Mouse (Mus musculus) induced T-regulatory cell, adult 2 months (primary cell): ENCODE data around the gene Snd1.

Experiments
- DNase-seq: peaks from one replicate; pipeline ENCODE4 v3.0.0-alpha.2; 2012; ENCODE audit warnings: low read depth

The Snd1 gene

DNA sequence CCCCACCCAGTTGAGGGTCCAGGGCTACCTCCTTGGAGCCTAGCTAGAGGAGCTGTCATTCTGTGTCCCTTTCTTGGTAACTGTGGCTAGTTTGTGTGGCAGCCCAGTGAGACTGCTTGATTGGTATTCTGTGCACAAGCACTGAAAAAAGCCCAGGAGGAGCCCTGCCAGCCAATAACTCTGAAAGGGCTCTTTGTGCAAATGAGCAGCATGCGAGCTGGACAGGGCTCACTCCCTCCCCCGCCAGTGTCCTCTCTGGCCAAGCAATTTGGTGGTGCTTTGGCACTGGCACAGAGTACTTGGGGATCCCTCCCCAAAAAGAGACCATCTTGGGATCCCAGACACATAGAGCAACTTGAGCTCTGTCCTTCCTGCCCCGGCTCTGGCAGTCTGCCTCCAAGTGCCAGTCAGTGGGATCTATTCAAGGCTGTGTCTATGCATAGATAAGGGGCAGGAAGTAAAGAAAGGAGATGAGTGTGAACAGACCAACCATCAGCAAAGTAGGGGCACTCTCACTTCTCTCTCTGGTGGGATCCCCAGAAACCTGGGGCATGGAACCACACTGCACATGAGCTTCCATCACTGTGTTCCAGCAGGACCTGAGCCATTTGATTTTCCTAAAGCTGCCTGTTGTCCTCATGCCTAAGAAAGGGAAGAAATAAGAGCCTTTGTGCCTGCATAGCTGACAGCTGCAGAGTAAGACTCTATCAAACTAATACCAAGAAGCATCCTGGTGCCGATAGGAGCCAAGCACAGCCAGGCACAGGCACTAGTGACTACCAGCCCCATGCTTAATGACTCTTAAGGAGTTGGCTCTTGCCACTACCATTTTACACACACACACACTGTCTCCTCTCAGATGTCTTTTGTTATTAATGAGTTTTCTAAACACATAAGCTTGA, 367.7 kb downstream of the Snd1 start:
- no peak for DNase-seq

DNA sequence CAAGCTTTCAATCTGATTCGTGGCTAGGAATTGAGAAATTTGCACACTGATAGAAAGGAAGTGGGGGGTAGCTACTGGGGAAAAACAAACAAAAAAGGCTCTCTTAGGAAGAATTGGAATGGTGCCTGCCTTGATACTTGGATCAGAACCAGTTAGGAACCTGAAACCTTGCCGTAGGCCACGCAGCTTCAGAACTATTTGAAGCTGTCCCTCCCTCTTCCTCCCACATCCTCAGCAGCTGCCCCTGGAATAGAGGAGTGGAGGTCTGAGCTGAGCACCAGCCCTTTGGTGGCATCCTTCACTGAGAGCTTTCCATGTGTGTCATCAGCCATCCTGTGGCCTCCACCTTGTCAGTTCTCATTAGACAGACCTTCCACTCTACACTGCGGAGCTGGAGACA, 370.7 kb downstream of the Snd1 start:
- no peak for DNase-seq

DNA sequence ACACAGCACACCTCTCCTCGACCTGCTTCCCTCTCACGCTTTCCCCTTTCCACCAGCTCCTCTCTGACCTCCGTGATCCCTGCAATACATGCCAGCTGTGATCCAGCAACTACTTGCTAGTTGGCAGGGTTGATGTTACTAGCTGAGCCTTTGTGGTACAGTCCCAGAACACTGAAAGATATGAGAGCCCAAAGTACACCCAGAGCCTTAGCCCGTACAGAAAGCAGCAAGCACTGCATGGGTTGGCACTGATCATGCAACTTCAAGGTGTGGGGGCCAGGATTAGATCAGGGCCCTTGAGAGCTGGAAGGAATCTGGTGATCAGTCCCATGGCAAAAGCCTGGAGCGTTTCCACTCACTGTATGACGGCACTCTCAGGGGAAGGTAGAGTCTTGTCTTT, 372.7 kb downstream of the Snd1 start:
- DNase-seq, result no peak

DNA sequence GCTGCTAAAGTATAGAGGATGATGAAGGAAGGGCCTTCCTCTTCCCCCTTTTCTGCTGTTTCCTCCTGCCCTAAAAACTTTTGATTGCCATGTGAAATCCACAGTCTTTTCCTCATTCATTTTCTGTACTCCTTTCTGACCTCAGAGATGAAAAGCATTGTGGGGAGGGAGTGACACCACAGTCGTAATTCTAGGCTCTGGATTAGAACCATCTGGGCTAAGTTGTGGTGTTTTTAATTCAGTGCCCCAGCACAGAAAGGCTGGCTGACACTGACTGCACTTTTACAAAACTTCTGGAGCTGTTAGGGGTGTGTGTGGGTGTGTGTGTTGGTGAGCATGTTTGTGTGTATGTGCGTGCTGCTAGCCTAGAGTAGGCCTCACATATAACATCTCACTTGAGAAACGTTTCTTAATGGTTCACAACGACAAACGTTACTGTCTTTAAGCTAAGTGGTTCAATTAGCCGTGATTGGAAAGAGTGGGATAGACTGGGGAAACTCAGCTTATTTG, 373.4 kb downstream of the Snd1 start:
- DNase-seq, result no peak

DNA sequence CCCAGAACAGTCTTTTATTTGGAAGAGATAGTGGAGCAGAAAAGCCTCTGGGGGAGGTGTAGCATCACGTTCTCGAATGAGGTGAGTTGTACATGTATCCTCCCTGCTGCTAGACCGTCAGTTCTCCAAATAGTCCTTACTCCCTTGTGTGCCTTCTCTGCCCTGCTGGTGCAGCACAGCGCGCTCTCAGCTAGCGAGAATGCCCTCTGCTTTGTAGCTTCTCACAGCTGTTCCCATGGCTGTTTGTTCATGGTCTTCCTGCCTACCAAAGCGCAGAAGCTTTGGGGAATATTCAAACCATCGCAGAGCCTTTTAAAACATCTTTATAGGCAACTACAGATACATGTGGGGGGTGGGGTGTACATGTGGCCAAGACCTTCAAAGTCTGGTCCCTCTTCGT, 374.0 kb downstream of the Snd1 start:
- no peak for DNase-seq

DNA sequence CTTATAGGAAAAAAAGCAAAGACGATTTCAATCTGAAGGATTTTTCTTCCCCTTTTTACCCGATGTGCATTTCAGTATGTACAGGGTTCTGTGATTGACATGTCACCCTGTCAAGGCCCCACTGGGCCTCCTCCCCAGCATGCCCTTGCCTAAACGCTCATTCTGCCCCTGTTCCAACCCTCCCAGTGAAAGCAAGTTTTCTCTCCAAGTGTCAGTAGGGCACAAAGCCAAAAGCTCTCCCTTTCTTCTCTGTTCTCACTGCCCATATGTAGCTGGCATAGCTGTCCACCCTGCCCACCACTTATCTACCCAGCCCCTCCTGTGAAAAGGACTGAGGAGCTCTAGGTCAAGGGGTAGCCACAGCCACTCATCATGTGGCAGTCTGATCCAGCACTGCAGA, 374.4 kb downstream of the Snd1 start:
- no peak for DNase-seq

DNA sequence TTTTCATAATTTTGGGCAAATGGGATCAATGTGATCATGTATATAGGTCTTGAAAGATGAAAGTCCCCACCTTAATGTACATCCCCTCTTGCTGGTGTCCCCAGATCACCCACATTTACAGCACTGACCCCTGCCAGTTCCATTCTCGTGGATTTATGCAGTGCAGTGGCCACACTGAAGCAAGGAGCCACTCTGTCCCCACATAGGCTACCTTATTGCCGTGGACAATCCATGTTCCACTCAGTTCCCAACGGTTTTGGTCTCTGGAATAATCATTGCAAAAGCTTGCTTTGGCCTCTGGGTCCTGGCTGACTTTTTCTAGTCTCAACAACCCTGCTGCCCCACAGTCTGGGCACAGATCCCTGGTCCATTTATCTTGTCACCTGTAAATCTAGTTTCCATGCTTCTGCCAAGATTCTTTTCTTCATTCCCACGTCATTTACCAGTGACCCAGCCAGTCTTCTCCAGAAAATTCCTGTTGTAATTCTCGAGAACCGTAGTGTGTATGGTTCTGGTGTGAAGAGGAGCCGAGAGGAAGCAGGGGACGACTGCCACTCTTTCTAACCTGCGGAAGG, 375.5 kb downstream of the Snd1 start:
- no peak for DNase-seq

DNA sequence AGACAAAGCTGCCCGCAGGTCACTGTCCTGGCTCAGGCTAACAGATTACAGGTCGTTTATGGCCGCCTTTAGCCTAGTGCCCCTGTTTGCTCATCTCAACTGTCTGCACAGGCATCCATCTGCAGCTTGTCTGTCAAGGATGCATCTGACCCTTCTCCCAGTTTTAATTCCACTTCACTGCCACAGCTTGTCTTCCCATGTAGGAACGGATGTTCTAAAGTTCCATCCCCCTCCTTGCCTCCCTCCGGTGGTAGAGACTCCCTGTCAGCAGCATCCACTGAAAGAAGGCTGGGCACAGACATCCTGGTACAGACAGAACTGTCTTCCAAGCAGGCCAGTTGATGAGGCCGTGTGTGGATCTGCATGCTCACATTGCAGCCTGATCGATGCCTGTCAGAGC, 377.4 kb downstream of the Snd1 start:
- no peak for DNase-seq

DNA sequence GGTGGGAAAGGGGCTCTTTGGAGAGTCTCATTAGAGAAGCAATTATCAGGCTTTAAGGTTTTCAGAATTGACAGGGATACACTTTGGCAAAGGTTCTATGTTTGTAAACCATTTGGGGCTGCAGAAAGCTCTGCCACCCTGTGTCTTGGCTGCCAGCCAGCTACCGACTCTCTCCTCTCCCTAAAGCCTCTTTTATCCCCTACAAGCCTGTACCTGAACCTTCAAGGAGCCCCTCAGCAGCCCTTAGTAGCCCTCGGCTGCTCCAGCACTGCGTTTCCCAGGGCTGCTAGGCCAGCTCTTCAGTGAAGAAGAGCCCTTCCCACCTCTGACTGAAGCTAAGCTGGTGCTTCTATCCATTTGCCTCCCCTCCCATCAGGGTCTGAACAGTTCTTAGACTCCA, 378.2 kb downstream of the Snd1 start:
- DNase-seq, result no peak

DNA sequence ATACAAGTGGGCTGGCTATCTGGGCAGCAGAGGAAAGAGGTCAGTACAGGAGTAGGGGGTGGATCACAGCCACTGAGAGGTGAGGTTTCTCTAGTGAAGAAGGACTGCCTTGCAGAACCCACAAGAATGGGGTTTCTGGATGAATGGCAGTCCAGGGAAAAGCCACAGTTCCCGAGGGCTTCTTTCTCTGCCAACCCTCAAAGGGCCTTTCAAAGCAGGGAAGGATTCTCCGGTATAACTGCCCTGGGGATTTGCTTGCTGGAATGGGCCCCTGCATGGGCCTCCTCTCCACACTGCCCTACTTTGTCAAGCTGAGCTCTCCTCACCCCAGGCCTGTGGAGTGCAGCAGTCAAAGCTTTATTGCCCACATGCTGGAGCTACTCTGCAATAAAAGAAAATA, 378.7 kb downstream of the Snd1 start:
- no peak for DNase-seq

DNA sequence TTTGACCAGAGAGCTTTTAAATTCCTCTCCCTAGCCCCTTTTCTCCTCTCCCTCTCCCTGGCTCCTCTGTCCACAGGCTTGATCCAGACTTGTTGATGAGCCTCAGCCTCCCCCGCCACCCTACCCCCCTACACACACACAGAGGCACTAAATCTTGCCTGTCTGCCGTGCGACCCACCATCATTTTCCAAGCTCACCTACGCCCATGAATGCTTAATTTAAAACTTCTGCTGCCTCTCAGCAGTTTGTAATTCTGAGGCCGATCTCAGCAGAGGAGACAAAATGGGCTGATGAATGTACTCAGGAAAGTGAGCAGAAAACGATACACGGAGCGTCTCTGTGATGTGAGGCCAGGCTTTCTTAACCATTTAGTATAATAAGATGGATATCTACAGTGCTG, 379.7 kb downstream of the Snd1 start:
- no peak for DNase-seq

DNA sequence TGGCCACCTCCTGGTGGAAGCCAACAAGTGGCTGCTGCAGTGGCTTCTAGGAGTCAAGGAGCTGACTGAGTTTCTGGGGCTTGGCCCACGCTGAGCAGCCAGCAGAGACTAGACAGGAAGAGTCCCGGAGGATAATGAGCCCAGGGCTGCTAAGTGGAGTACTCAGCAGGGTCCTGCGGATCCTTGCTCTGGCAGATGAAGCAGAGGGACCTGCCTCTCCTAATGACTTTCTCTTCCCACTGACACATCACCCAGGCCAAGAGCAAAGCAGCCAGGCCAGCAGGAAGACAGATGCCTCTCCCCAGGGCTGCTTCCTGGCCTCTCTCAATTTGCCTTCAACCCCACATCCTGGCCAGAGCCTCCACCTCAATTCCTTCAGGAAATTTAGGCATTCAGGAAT, 380.5 kb downstream of the Snd1 start:
- no peak for DNase-seq

DNA sequence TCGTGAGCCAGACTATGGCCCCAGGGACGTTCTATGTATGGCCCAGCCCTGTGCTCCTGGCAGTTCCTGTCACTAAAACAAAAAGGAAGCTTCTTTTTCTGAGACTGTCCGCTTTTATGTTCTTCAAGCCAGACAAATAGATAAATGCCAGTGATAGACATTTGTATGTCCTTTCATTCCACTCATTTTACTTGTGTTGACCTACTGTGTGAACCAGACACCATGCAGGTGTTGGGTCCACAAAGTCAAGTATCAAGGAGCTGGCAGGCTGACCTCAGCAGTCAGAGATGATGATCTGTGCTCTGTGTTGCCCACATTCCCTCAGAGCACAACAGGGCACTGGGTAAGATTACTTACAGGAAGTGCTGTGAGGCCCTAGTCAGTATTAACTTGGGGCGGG, 381.9 kb downstream of the Snd1 start:
- no peak for DNase-seq

DNA sequence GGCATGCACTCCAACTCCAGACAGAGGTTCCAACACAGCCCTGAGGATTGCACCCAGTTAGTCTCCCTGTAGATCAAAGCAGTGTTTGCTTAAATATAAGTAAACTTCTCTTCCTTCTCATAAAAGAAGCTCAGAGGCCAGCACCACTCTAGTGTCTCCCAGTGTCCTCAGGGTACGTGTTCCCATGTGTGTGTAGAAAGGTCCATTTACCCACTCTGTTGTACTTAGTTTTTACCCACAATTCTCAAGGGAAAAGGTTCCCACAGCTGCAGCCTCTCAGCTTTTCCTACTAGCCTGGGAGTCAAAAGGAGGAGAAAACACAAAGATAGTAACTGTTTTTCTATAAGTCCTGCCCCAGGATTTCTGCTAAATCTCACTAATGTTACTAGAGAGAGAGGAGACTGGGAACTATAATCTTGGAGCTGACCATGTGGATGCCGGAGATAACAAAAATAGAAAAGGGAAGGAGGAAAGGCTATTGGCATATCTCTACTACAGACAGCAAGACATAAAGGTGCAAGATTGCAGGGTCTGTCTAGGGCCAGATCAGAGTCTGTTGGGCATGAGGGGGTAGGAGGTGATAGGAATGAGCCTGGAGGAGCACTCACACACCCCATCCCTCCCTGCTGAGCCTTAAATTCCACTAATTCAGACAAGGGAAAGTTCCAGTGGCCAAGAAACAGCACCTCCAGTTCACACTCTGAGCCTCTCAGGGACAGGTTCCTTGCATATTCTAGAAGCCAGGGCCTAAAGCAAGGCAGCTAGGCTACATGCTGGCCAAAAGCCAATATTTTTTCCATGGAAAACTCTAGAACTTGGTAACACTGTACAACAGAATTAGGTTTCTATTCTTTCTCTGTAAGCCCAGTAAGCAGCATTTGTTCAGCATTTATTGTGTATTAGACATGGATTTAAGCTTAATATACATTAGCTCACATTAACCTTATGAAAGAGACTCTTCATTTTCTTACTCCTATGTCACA, 382.6 kb downstream of the Snd1 start:
- no peak for DNase-seq

DNA sequence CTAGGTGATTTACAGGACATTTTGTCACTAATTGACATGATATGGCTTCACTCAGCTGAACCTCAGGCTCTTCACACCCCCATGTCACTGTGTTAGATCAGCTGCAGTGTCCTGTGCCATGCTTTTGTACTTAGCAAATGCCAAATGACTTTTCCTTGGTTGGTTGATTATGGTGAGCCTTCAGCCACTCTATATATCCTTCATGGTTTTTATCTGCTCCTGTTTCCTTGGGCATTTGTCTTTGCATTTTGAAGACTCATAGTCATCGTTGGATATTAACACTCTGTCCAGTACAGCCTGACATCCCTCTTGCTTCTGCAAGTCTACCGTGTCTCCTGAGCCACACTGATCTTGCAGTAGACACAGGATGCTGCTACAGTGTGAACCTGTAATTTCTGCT, 384.2 kb downstream of the Snd1 start:
- DNase-seq, result no peak

DNA sequence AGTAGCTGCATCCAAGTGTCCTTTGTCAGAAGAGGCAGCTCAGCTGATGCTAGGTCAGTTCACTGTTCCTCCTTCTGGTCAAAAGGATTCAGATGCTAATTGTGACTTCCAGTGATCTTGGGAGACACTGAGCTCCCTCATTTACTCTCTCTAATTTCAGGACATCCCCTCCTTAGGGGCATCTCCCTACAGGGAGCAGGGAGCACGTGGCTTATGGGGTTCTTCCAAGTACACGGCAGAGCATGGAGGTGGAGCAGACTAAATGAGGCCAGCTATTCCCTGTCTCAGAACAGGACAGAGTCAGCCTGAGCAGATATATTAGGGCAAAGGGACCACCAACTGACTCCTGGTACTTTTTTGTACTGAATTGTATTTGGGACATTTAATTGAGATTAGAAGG, 385.5 kb downstream of the Snd1 start:
- no peak for DNase-seq

DNA sequence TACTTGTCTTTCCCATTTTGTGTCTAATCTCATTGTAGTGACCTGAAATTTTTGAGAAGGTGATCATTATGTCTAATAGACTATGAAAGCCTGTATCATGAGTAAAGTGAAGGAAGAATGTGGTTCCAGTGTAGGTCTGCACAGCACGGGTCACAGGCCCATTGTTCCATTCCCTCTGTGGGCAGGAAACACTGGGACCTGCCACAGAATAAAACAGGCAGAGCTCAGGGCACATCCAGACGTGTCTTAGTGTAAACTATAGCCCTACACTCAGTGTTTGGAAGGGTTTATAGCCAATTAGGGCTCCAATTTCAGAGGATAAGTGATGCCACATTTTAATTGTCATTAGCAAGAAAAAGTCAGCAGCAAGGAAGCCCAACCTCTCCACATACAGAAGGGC, 386.0 kb downstream of the Snd1 start:
- no peak for DNase-seq

DNA sequence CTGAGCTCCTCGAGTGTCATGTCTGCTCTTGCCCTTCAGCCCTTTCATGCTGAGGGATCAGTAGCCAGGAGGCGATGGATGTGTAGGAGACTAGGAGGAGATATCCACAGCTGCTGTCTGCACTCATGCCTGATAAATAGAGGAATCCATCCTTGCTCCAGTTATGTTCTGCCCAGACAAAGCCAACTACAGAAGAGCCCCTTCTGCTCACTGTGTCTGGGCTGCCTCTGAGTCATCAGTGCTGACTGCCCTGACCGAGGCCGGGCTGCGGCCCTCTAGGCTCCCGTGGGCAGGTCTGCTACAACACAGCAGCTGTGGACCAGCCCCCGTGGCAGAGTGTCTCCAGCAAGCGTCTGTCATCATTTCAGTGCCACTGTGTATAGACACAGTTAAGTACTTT, 387.4 kb downstream of the Snd1 start:
- DNase-seq, result no peak

DNA sequence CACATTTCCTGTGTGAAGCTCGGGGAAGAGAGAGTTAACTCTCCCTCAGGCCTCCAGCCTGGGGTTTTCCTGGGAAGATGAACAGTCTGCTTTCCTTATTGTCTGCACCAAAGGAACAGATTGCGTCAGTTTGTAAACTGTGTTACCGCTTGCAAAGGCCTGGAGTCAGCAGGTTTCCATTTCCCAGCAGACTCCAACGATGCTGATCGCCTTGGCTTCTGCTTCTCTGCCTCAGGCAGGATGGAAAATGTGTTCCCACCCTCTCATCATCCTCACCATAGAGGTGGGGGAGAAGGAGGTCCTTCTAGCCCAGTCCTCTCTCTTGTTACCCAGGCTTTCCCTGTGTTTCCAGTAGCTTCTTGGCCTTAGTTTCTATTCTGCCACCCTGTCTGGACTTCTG, 389.7 kb downstream of the Snd1 start:
- no peak for DNase-seq

DNA sequence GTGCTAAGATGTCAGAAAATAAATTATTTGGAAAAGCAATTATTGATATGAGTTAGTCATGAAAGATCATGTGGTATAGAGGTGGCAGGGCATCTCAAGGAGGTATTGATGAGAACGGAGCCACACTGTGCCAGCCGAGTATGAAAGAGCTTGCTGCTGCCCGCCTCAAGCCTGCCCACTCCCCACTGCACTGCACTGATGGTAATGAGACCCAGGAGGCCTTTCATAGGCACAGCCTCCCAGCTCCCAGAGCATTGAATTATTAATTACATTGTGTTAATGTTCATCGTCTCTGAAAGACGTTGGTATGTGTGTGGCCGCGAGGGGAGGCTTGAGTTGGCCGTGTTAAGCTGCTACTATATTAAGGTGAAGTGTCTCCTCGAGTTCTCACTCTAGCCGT, 390.2 kb downstream of the Snd1 start:
- DNase-seq, result no peak

DNA sequence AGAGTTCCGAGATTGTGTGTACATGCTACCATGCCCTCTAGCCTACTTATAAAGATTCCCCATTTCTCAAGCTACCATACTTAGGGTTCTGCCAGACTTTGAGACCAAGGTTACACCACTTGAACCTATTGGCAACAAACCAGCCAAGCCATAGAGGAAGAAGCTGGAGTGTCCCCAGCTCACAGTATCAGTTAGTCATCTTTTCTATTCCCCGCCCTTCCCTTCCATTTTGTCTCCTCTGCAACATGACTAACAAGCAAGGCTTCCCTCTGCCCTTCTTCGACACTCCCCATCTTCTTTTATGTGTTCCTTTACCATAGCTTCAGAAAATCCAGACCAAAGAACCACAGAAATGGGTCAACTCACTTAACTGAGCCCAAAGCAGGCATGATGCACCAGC, 391.3 kb downstream of the Snd1 start:
- DNase-seq, result no peak

DNA sequence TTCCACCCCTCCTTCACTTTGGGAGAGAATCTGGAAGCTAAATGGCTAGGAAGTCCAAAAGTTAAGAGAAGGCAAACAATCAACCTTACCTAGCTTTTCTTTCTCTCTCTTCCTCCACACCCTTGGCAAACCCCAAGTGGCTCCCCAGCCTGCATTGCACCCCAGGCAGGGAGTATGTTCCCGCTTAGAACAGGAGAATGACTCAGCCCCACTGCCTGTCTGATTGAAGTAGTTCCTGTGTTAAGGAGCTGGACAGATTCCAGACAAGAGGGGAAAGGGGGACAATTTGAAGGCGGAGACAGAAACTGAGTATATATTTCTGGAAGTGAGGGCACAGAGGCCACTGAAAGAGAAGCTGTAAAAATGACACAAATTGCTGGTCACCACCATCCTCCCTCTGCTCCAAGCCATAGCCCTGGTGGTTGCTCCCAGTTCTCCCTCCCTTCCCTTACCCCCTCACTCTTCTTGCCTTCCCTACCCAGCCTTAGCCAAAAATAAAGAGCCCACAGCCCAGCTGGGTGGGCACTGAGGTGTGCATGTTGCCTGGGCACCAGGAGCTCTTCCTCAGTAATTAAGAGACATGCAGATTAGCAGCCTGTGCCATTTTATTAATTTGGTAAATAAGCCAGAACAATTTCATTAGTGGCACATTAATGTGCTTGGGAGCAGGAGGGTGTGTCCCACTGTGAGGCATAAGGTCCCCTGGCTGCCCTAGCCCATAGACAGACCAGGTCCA, 392.7 kb downstream of the Snd1 start:
- DNase-seq, result no peak
